ENCODE assay signal across 29 mouse cellular contexts in the genomic region with DNA sequence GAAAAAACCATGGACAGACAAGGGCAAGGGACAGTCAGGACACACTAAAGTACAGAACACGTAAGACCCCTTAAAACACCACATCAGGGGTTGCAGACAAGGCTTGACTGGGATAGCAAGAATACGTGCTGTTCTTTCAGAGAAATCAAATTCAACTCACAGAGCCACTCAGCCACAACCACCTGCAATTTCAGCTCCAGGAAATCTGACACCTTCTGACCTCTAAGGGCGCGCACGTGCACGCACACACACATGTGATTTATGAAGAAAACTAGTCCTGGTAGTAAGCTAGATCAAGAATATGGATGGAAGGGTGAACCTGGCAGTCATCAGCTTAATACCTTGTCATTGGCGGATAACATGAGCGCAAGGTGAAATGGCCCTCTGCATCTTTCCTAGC. TPM values are rescaled to one million over a fixed set of nuclear protein-coding genes. Genes with fewer than 3 reads are reported as not detected.
DNase-seq lines count a peak whose midpoint lies in the region; ATAC-seq lines count a peak whose summit lies in the region.
"Had no signal": no experiment of that assay in that cellular context is flagged by ENCODE, and none has a peak within 500 bp of the region (broad histone marks: within the 10 kb centered on the region; RNA-seq: fewer than 3 reads in every experiment).

No protein-coding gene starts in this region.

- H3K4me3 ChIP-seq in embryonic facial prominence, embryonic 10.5 days = no peak overlapping the region
- no peak overlapping the region for H3K4me3 ChIP-seq in limb, embryonic 11.5 days (ENCODE audit: low read depth, low read length)
- H3K4me3 ChIP-seq: embryonic facial prominence, embryonic 13.5 days; erythroblast, embryonic 14.5 days; forebrain, embryonic 12.5 days; forebrain, embryonic 15.5 days; heart, embryonic 12.5 days; heart, embryonic 15.5 days; hindbrain, embryonic 10.5 days; hindbrain, embryonic 13.5 days had no signal

- peaks cover 29% of the 10 kb centered on the region for H3K36me3 ChIP-seq in embryonic facial prominence, embryonic 10.5 days (replicated peaks)
- no peaks in the 10 kb centered on the region for H3K36me3 ChIP-seq in limb, embryonic 11.5 days (ENCODE audit: control insufficient read depth, insufficient read depth, low read length)

- no peak overlapping the region for H3K4me2 ChIP-seq in limb, embryonic 11.5 days (ENCODE audit: low read depth, severe bottlenecking)
- H3K4me2 ChIP-seq: embryonic facial prominence, embryonic 13.5 days; forebrain, embryonic 12.5 days; forebrain, embryonic 15.5 days; heart, embryonic 12.5 days; heart, embryonic 15.5 days; hindbrain, embryonic 13.5 days had no signal

- peak; percentile 44; the same call in 1 of the 2 replicates for ATAC-seq in limb, embryonic 11.5 days (ENCODE audit: insufficient number of reproducible peaks, low FRiP score, low TSS enrichment, low read depth)
- ATAC-seq in inflammation-experienced regulatory T-cells, adult 6 months = no peak
- ATAC-seq: forebrain, embryonic 15.5 days; hindbrain, embryonic 16.5 days; intestine, postnatal 0 days; Patski had no signal

- peaks cover 8% of the 10 kb centered on the region for H3K4me1 ChIP-seq in embryonic facial prominence, embryonic 10.5 days
- H3K4me1 ChIP-seq in limb, embryonic 11.5 days (ENCODE audit: control insufficient read depth, insufficient read depth, low read length) = peaks cover 6% of the 10 kb centered on the region; the same call in 1 of the 2 replicates
- H3K4me1 ChIP-seq: embryonic facial prominence, embryonic 13.5 days; forebrain, embryonic 12.5 days; forebrain, embryonic 15.5 days; heart, embryonic 15.5 days; hindbrain, embryonic 10.5 days; hindbrain, embryonic 13.5 days had no signal

- H3K27ac ChIP-seq in embryonic facial prominence, embryonic 10.5 days (replicated peaks) = no peak overlapping the region
- no peak overlapping the region for H3K27ac ChIP-seq in limb, embryonic 11.5 days (replicated peaks; ENCODE audit: low read depth, low read length)
- H3K27ac ChIP-seq: embryonic facial prominence, embryonic 13.5 days; forebrain, embryonic 12.5 days; forebrain, embryonic 15.5 days; heart, embryonic 15.5 days; hindbrain, embryonic 10.5 days; hindbrain, embryonic 13.5 days had no signal

- no peaks in the 10 kb centered on the region for H3K9me3 ChIP-seq in embryonic facial prominence, embryonic 10.5 days
- H3K9me3 ChIP-seq in limb, embryonic 11.5 days (ENCODE audit: control insufficient read depth, low read length) = no peaks in the 10 kb centered on the region
- H3K9me3 ChIP-seq: embryonic facial prominence, embryonic 13.5 days; forebrain, embryonic 12.5 days; forebrain, embryonic 15.5 days; G1E; heart, embryonic 12.5 days; heart, embryonic 15.5 days; hindbrain, embryonic 10.5 days; hindbrain, embryonic 13.5 days had no signal

- peak; percentile 19 for DNase-seq in embryo, embryonic 11 days
- no peak for DNase-seq in embryo, embryonic 10 days (ENCODE audit: low spot score)
- peak; percentile 17 for DNase-seq in embryonic facial prominence, embryonic 10.5 days (ENCODE audit: low spot score)
- peak; percentile 55 for DNase-seq in forelimb bud, embryonic 11.5 days (ENCODE audit: low read depth, low spot score)
- peak; percentile 71 for DNase-seq in limb, embryonic 11.5 days (ENCODE audit: low spot score)
- DNase-seq in yolk sac, embryonic 10.5 days (ENCODE audit: low spot score) = no peak
- no peak for DNase-seq in heart, adult 9 months (ENCODE audit: low spot score in 2 of 2)
- DNase-seq: adrenal gland, postnatal 14 days; B cell, adult 2 months; cerebellum, adult 11 months; cerebellum, postnatal 10 days; gastrocnemius, postnatal 10 days; heart, adult 11 months; heart, postnatal 10 days; heart, postnatal 36 days had no signal

- 77% methylated on average over 8 of the region's 8 CpGs for WGBS in embryonic facial prominence, embryonic 10.5 days
- 55% methylated on average over 8 of the region's 8 CpGs for WGBS in limb, embryonic 11.5 days

- no peaks in the 10 kb centered on the region for H3K27me3 ChIP-seq in embryonic facial prominence, embryonic 10.5 days (replicated peaks; ENCODE audit: low read depth, poor library complexity, severe bottlenecking)
- no peaks in the 10 kb centered on the region for H3K27me3 ChIP-seq in limb, embryonic 11.5 days (ENCODE audit: control insufficient read depth, insufficient read depth, low read length)
- H3K27me3 ChIP-seq: CH12.LX; embryonic facial prominence, embryonic 13.5 days; forebrain, embryonic 12.5 days; forebrain, embryonic 15.5 days; heart, embryonic 12.5 days; heart, embryonic 15.5 days; hindbrain, embryonic 13.5 days; Patski had no signal

- no peak overlapping the region for H3K9ac ChIP-seq in limb, embryonic 11.5 days (ENCODE audit: low read length)
- H3K9ac ChIP-seq: embryonic facial prominence, embryonic 13.5 days; forebrain, embryonic 12.5 days; forebrain, embryonic 15.5 days; heart, embryonic 12.5 days; heart, embryonic 15.5 days; hindbrain, embryonic 13.5 days had no signal

RNA-seq across cellular contexts. Expression of a gene that starts 13.0 kb away (rescaled TPM):
- polyA plus RNA-seq in embryonic facial prominence, embryonic 10.5 days (2016; fragmentation: Nextera tagmentation; extraction: Ambion mirVana) = 27.6 and 28.1 TPM in 2 replicates
- polyA plus RNA-seq in limb, embryonic 11.5 days (2014; fragmentation: Nextera tagmentation; extraction: Ambion mirVana) = 28.6 and 30.5 TPM in 2 replicates
- 10 to 100 TPM; 11.6 to 16.0 (median 12.9) TPM for polyA plus RNA-seq in inflammation-experienced regulatory T-cells, adult 6 months (2017; shearing (Covaris generic))

RNA-seq across cellular contexts. Expression of a gene that starts 13.0 kb away (rescaled TPM):
- polyA plus RNA-seq in embryonic facial prominence, embryonic 10.5 days (2016; fragmentation: Nextera tagmentation; extraction: Ambion mirVana) = 92.5 and 92.9 TPM in 2 replicates
- 101 and 105 TPM in 2 replicates for polyA plus RNA-seq in limb, embryonic 11.5 days (2014; fragmentation: Nextera tagmentation; extraction: Ambion mirVana)
- 10 to 100 TPM; 12.1 to 27.9 (median 23.6) TPM for polyA plus RNA-seq in inflammation-experienced regulatory T-cells, adult 6 months (2017; shearing (Covaris generic))

RNA-seq across cellular contexts. Expression of a gene that starts 49.9 kb away (rescaled TPM):
- polyA plus RNA-seq in embryonic facial prominence, embryonic 10.5 days (2016; fragmentation: Nextera tagmentation; extraction: Ambion mirVana) = 37.1 and 39.4 TPM in 2 replicates
- polyA plus RNA-seq in limb, embryonic 11.5 days (2014; fragmentation: Nextera tagmentation; extraction: Ambion mirVana) = 36.2 and 37.7 TPM in 2 replicates
- polyA plus RNA-seq in inflammation-experienced regulatory T-cells, adult 6 months (2017; shearing (Covaris generic)) = 1 to 10 TPM in 2 of 3 experiments, under 1 TPM in 1; 0.89 to 2.6 (median 1.5) TPM

Comparison
In these comparisons a context has a peak if more than half of its experiments do, and no peak if none do; other contexts are left out.
1. DNase-seq: peak in embryo, embryonic 11 days (single experiment), embryonic facial prominence, embryonic 10.5 days (single experiment), forelimb bud, embryonic 11.5 days (single experiment) and limb, embryonic 11.5 days (single experiment); none in embryo, embryonic 10 days (single experiment), yolk sac, embryonic 10.5 days (single experiment) and heart, adult 9 months (0 of 2).
2. RNA of a gene that starts 49.9 kb away (polyA plus RNA-seq): 37.1 to 39.4 TPM in embryonic facial prominence, embryonic 10.5 days and 36.2 to 37.7 TPM in limb, embryonic 11.5 days; 0.89 to 2.6 TPM in inflammation-experienced regulatory T-cells, adult 6 months; every median in the first group is over 10 times any median in the second.